Mouse (Mus musculus) right cerebral cortex, postnatal 4 days (tissue): ENCODE data around the gene Agbl2.

Source experiments
- DNase-seq: peaks from one replicate; pipeline ENCODE4 v3.0.0-alpha.2; 2022

The Agbl2 gene

DNA sequence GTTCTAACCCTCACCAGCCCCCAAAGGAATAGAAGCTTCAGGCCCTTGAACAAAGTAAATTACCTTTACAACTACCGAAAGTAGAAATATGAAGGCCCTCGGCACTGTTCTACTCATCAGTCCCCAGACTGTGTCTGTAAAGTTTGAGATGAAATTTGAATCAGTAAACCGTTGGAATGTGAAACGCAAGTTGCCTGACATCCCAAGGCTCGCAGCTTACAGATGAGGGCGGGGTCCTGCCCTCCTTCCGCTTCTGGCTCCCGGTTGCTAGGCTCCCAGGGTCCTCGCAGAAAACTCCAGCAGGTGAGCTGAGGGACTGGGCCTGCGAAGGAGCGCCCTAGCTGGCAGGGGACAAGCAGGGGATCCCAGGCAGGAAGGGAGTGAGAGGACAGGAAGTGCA is at the start of gene Agbl2:
Gene Agbl2, plus strand, starts transcription at position 270 of the 400 bp plus-strand sequence.
- DNase-seq: peak; percentile 16

- no peak for DNase-seq
Measured at GRCm38 (mm10) chr2:90735326-90735725, 47.2 kb upstream of the Agbl2 start.

GRCm38 (mm10) chr2:90738801-90739200 is 43.7 kb upstream of the Agbl2 start:
- no peak for DNase-seq

- DNase-seq: no peak
Measured at GRCm38 (mm10) chr2:90739327-90739726, 43.2 kb upstream of the Agbl2 start.

- DNase-seq: no peak
Measured at GRCm38 (mm10) chr2:90739921-90740320, 42.6 kb upstream of the Agbl2 start.

- DNase-seq: peak; percentile 7
Measured at GRCm38 (mm10) chr2:90744285-90745052, 38.1 kb upstream of the Agbl2 start.

DNA sequence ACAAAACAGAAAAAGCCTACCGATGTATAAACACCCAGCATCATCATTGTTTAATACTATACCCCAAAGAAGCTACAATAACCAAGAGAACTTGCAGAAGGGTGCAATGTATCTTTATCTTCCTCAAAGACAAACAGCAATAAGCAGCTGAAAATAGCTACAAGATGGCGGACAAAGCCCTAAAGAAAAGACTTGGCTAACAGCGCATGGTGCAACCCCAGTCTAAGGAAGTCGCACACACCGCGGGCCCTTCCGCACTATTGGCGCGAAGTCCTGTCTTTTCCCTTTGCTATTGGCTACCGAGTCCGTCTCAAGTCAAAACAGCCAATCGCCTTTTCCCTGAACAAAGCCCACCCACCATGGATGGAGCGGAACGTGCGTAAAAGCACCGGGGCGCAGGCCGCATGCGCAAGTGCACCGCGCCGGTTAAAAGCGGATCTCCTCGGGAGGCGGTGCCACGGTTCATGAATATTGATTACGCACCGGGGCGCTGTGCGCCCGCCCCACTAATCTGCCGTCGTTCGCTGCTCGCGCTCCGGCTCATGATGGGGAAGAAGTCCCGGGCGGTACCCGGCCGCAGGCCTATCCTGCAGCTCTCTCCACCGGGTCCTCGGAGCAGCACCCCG is 37.4 kb upstream of the Agbl2 start, which contains the start of gene Fnbp4:
Gene Fnbp4, plus strand, starts transcription at position 318 of the 626 bp plus-strand sequence.
- DNase-seq: peak; percentile 93

- DNase-seq: peak; percentile 53
Measured at GRCm38 (mm10) chr2:90745740-90746537, 36.6 kb upstream of the Agbl2 start.

DNA sequence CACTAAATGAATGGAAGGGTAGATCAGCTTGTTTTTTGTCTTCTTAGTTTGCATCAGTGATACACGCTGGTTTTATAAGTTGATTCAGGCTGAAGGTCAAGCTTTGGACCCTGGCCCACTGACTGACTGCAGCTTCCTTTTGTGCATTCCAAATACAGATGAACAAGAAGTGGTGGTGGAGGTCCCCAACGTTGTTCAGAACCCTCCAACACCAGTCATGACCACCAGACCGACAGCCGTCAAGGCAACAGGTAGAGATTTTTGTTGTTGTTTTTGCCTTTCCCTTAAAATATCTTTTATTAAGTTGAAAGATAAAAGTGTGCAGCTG is 36.0 kb upstream of the Agbl2 start:
- DNase-seq: peak; percentile 10

GRCm38 (mm10) chr2:90747131-90747530 is 35.4 kb upstream of the Agbl2 start:
- no peak for DNase-seq

DNA sequence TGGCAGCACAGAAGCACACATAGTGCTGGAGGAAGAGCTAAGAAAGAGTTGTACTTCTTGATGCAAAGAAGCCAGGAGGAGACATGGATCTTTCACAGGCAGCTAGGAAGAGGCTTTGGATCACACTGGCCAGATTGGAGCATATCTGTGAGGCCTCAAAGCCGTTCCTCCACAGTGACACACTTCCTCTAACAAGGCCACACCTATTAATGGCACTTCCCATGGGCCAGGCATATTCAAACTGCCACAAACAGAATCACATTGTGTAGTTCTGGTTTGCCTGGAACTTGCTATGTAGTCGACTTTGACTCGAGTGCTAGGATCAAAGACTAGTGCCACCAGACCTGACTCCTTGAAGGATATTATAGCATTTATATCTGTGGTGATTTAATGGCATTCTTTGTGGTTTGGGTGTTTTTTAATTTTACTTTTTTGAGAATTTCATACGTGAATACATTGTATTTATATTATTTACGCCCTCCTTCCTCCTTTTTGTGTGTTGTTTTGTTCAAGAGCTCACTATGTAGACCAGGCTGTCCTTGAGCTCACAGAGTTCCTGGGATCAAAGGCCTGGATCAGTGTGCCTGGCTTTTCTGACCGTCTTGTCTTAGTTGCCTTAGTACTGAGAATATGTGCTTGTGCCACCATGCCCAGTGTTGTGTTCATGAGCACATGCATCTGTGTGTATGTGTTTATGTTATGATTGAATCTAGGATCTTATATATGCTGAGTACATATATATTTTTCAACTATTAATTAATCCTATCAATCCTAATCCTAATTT is 32.7 kb upstream of the Agbl2 start:
- no peak for DNase-seq

GRCm38 (mm10) chr2:90753565-90753964 is 29.0 kb upstream of the Agbl2 start:
- DNase-seq: no peak

- DNase-seq: no peak
Measured at GRCm38 (mm10) chr2:90754188-90754587, 28.3 kb upstream of the Agbl2 start.

- DNase-seq: no peak
Measured at GRCm38 (mm10) chr2:90765123-90765522, 17.4 kb upstream of the Agbl2 start.

DNA sequence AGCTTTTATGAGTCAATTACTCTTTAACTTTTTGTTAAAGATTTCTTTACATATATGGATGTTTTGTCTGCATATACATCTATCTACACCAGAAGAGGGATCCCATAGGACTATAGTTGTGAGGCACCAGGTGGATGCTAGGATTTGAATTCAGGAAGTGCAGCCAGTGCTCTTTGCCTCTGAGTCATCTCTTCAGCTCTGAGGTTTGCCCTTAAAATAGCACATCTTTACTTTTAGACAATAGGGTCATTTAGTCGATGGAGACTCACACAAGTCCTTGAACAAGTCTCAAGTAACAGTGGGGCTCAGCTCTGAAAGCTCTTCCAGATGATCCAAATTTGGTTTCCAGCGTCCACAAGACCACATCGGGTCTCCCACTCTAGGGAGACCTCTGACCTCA is 1.2 kb upstream of the Agbl2 start:
- DNase-seq: no peak

- DNase-seq: no peak
Measured at GRCm38 (mm10) chr2:90781938-90782337, 589 bp upstream of the Agbl2 start.

DNA sequence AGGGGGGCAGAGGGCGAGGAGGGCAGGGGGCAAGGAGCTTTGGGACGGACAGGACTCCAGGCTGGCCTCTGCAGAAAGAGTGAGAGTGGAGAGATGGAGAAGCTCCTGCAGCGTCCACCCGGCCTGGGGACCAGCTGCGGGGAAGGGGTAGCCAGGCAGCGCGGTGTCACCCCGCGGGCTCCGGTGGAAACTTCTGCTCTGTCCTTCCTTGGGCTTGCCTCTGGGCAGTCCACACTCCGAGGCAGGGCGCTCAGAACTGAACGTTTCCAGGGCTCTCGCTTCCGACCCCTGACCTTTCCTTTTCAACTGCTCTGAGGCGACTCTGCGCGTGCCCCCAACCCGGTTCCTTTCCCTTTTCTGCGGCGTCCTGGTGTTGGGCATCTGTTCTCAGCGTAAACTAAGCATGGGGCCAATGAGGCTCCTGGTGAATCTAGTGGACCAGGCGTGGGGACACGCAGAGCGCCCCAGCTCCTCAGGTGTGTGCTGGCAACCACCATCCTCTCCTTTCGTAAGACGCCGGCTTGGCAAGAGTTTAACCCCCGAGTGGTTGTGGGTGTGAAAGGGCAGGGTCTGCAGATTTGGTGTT is 467 bp downstream of the Agbl2 start:
- no peak for DNase-seq

DNA sequence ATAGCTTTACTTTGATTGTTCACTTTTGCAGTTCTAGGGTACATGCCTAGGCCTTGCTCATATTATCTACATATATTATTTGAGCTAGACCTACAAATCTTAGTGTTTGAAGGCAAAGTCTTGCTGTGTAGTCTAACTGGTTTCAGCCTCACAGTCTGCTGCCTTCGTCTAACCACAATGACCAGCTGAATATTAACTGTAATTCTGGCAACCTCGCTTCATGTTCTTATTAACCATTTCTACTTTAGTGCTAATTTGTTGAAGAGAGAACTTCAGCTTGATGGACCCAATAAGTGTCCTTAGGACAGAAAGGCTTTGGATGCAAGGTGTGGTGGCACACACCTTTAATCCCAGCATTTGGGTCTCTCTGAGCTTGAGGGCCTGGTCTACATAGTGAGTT is 5.6 kb downstream of the Agbl2 start:
- no peak for DNase-seq

DNA sequence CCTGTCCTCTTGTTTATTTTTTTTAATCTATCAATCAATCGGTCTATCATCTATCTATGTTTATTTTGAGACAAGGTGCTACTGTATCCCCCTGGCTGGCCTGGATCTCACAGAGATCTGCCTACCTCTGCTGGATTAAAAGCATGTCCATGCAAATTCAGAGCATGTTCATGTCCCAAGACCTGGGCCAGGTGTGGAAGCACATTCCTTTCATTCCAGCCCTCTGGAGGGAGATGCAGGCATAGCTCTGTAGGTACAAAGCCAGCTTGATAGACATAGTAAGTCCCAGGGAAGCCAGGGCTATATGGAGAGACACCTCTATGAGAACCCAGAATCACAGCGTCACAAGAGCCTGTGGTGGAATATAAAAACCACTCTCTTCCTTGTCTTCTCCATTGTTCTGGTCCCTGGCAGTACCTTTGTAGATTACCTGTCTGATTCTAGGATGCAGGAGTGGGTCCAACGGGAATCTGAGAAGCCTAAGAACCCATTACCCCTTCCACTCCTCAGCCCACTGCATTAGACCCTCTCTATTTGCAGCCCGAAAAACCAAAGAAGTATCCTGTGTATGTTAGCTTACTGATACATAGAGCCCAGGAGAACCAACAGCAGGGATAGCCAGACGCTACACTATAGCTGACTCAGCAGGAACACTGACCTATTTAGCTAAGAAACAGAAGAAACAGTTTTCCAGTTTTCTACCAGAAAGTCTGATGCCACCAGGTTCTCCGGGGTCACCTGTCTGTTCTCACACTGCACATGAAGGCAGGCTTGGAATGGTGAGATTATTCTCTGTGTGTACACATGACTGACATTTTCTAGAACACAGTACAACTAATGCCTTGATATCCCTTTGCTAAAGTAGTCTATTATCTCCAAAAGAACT is 26.0 kb downstream of the Agbl2 start:
- no peak for DNase-seq

DNA sequence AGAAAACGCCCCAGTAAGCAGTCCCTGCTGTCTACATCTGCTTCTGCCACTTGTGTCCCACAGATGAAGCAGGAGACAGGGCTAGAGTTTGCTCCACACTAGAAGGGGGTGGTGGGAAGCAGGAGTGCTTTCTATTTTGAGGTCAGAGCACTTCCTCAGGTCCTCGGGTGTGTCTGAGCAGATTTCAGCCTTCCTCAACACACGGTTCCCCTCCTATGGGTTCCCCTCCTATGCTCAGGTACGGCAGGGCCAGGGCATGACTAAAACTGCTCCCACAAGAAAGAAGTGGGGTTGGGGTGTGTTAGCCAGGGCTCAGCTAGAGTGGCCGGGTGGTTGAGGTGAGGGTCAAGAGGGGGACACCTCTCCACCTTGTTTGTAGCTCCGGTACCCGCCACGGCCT is 28.2 kb downstream of the Agbl2 start:
- DNase-seq: no peak

DNA sequence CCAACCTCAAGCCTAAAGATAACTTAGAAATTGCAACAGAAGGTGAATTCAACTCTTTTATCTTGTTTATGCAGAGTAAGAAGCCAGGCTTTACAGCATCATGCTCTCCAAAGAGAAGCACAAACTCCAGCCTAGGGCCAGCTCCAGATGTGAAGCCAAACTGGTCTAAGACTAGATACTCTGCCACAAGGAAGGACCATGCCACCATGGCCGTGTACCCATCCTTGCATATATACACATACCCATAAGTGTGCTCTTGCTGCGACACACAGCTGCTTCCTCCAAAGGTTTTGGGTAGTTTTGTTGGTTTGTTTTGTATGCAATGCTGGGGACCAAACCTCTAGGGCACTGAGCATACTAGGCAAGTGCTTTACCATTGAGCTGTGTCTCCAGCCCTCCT is 32.7 kb downstream of the Agbl2 start:
- no peak for DNase-seq

DNA sequence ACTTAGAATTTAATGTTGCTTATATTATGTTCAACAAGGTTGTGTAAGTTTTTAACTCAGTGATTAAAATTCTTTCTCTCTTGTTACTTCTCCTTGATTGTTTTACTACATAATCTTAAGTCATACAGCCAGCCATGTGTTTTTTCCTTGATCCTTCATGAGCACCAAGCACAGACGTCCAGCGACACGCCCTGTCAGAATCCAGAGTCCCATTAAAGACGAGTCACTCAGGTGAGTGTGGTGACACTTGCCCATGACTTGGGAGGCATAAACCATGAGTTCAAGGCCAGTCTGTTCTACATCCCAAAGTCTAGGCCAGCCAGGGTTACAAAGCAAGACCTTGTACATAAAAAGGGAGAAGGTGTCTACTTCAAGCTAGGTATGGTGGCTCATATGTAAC is 33.6 kb downstream of the Agbl2 start:
- no peak for DNase-seq
